Mouse (Mus musculus) ES-E14 (cell line): ENCODE results near the gene Rlbp1.

Experiments
- ZC3H11A ChIP-seq: IDR thresholded peaks from 2 replicates; pipeline ENCODE4 v1.6.1; 2012; ENCODE audit warnings: low read depth, mild to moderate bottlenecking, inconsistent platforms, low read length, borderline replicate concordance
- ZNF384 ChIP-seq: IDR thresholded peaks from 2 replicates; pipeline ENCODE4 v1.6.1; 2012; ENCODE audit warnings: low read depth, low read length, inconsistent platforms

DNA sequence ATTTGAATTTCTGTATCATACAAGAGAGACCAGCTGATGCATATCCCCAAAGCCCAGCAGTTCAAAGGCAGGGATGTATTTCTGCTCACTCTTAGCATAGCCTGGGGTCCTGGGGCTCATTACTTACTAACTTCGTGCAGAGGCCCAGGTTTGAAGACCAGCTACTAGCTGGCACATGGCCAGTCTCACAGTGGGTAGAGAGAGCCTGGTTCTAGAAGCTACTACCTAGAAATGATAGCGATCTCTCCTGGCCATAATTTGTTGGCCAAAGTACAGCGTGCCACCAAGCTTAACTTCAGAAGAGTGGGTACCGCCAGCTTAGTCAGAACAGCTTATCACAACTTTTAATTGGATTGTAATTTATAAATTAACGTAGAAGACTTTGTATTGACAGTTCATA lies 58.1 kb downstream of the Rlbp1 start:
- TF ChIP-seq ZNF384 (no peak), ZC3H11A (no peak)
